Mouse (Mus musculus): ENCODE data around the gene Bsdc1.

DNA sequence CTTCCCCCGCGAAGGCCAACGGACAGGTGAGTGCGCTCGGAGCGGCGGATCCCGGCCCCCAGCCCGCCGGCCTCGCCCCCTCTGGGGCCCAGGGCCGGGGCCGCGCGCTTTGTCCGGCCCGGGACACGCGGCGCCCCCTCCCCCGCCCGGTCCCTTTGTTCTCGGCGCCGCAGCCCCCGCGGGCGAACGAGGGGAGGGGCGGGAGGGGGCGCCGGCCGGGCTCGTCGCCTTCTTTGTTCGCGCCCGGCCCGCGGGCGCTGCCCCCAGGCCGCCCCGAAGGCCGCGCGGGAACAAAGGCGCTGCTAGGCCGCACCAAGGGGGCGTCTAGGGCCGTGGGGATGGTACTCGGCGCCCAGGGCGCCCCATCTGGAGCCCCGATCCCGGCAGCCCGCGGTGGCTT is 52.5 kb downstream of the Bsdc1 start:
- no peak for TF ChIP-seq POLR2A (IDR thresholded peaks at IDR 0.05; ENCODE audit: insufficient read length, low read depth)
- TF ChIP-seq USF1 (IDR thresholded peaks at IDR 0.05; ENCODE audit: low read depth), result no peak
- no peak for TF ChIP-seq REST (IDR thresholded peaks at IDR 0.05; ENCODE audit: insufficient read depth, insufficient read length)
- TF ChIP-seq CEBPB (IDR thresholded peaks at IDR 0.05; ENCODE audit: insufficient read depth, poor library complexity, severe bottlenecking), result no peak
- no peak for TF ChIP-seq TCF12 (IDR thresholded peaks at IDR 0.05; ENCODE audit: insufficient read depth, poor library complexity, severe bottlenecking)
- peak in 1 of 3 experiments; percentile 3 for TF ChIP-seq MYOD1 (IDR thresholded peaks at IDR 0.05; ENCODE audit: control insufficient read depth in 1 of 3, insufficient read length in 2 of 3, low read depth in 2 of 3)
- no peak for TF ChIP-seq POLR2AphosphoS2 (IDR thresholded peaks at IDR 0.05; ENCODE audit: insufficient read length, low read depth)
- no peak for TF ChIP-seq MAX (IDR thresholded peaks at IDR 0.05; ENCODE audit: low read depth)
- no peak for TF ChIP-seq SRF (IDR thresholded peaks at IDR 0.05; ENCODE audit: control insufficient read depth, insufficient read length, low read depth)
- no peak for TF ChIP-seq TCF3 (IDR thresholded peaks at IDR 0.05; ENCODE audit: insufficient read length, low read depth)
- TF ChIP-seq MYOG (IDR thresholded peaks at IDR 0.05; ENCODE audit: control insufficient read depth in 1 of 3, insufficient read depth in 1 of 3, insufficient read length in 2 of 3, low read depth in 2 of 3), result no peak
